Mouse (Mus musculus) testis, adult 2 months (tissue): ENCODE results near the gene Crabp2. TPM values are rescaled to one million over a fixed set of nuclear protein-coding genes. Genes with fewer than 3 reads are reported as not detected.

ENCODE experiments used
- H3K27ac ChIP-seq: fragments of 200-500 bp; 2 replicates; pipeline ENCODE4 v1.5.1; 2012; ENCODE audit warnings: low read depth, low read length; ENCODE audit not compliant: control insufficient read depth, insufficient read depth
- H3K27me3 ChIP-seq: fragments of 200-500 bp; 2 replicates; pipeline ENCODE4 v1.6.1; 2012; ENCODE audit warnings: mild to moderate bottlenecking, low read length, moderate library complexity; ENCODE audit not compliant: control insufficient read depth, insufficient read depth
- H3K36me3 ChIP-seq: fragments of 200-500 bp; 2 replicates; pipeline ENCODE4 v1.6.1; 2012; ENCODE audit warnings: mild to moderate bottlenecking, low read length; ENCODE audit not compliant: control insufficient read depth, insufficient read depth
- H3K4me1 ChIP-seq: fragments of 200-500 bp; 2 replicates; pipeline ENCODE4 v1.6.1; 2012; ENCODE audit warnings: low read length; ENCODE audit not compliant: control insufficient read depth, insufficient read depth
- H3K4me3 ChIP-seq: fragments of 200-500 bp; 2 replicates; pipeline ENCODE4 v1.5.1; 2012; ENCODE audit warnings: low read depth, mild to moderate bottlenecking, low read length, moderate library complexity, mixed read lengths; ENCODE audit not compliant: control insufficient read depth
- CTCF ChIP-seq: fragments of 200-500 bp; IDR thresholded peaks from 2 replicates; pipeline ENCODE4 v1.5.1; 2012; ENCODE audit warnings: low read depth, mild to moderate bottlenecking, inconsistent platforms, low read length, moderate library complexity; ENCODE audit not compliant: control insufficient read depth, insufficient read depth, insufficient replicate concordance
- POLR2A ChIP-seq: fragments of 200-500 bp; IDR thresholded peaks from 2 replicates; pipeline ENCODE4 v1.6.1; 2012; ENCODE audit warnings: low read depth, mild to moderate bottlenecking, inconsistent platforms, low read length, moderate library complexity; ENCODE audit not compliant: control insufficient read depth
- polyA plus RNA-seq: library from polyadenylated mRNA; depleted of rRNA; stranded (reverse); fragments of >200 nt; gene quantifications from 2 replicates; pipeline ENCODE4 v1.2.3, GENCODE M21; 2012

Gene Crabp2
- polyA plus RNA-seq, 1 experiment: 0.26 TPM

GRCm38 (mm10) chr3:87942471-87942870 is 6.0 kb upstream of the Crabp2 start:
- Histone ChIP-seq H3K4me3 (no peak overlapping the region), H3K27ac (no peak overlapping the region), H3K4me1 (peaks cover 10% of the 10 kb centered on the region), H3K36me3 (no peaks in the 10 kb centered on the region; the same call in none of the 2 replicates), H3K27me3 (no peaks in the 10 kb centered on the region)
- TF ChIP-seq POLR2A (no peak), CTCF (no peak)

- Histone ChIP-seq H3K36me3 (no peaks in the 10 kb centered on the region; the same call in none of the 2 replicates), H3K4me3 (no peak overlapping the region), H3K27ac (no peak overlapping the region), H3K27me3 (no peaks in the 10 kb centered on the region; the same call in 1 of the 2 replicates), H3K4me1 (peaks cover 16% of the 10 kb centered on the region)
- TF ChIP-seq CTCF (no peak), POLR2A (no peak)
Measured at GRCm38 (mm10) chr3:87943586-87943985, 4.9 kb upstream of the Crabp2 start.

- TF ChIP-seq CTCF: 0 out of 2 replicates have a peak, but pooled peaks have one; percentile 5
- TF ChIP-seq POLR2A: no peak
- Histone ChIP-seq H3K4me3 (no peak overlapping the region), H3K27ac (no peak overlapping the region), H3K36me3 (no peaks in the 10 kb centered on the region; the same call in 1 of the 2 replicates), H3K27me3 (no peaks in the 10 kb centered on the region; the same call in none of the 2 replicates), H3K4me1 (peaks cover 25% of the 10 kb centered on the region)
Measured at GRCm38 (mm10) chr3:87944838-87945600, 3.4 kb upstream of the Crabp2 start.

GRCm38 (mm10) chr3:87945781-87946540 is 2.5 kb upstream of the Crabp2 start:
- TF ChIP-seq POLR2A (no peak), CTCF (no peak)
- Histone ChIP-seq H3K4me1 (peaks cover 27% of the 10 kb centered on the region), H3K36me3 (no peaks in the 10 kb centered on the region; the same call in 1 of the 2 replicates), H3K4me3 (no peak overlapping the region), H3K27ac (no peak overlapping the region), H3K27me3 (no peaks in the 10 kb centered on the region; the same call in none of the 2 replicates)

- Histone ChIP-seq H3K27me3 (no peaks in the 10 kb centered on the region; the same call in none of the 2 replicates), H3K36me3 (no peaks in the 10 kb centered on the region; the same call in 1 of the 2 replicates), H3K4me1 (peaks cover 27% of the 10 kb centered on the region), H3K27ac (no peak overlapping the region), H3K4me3 (no peak overlapping the region)
- TF ChIP-seq POLR2A (no peak), CTCF (no peak)
Measured at GRCm38 (mm10) chr3:87946541-87946860, 2.0 kb upstream of the Crabp2 start.

GRCm38 (mm10) chr3:87947056-87947810 is 1.2 kb upstream of the Crabp2 start:
- no peaks in the 10 kb centered on the region for H3K36me3 ChIP-seq
- peak overlapping the region; percentile 6; the same call in 1 of the 2 replicates for H3K4me3 ChIP-seq
- no peaks in the 10 kb centered on the region; the same call in none of the 2 replicates for H3K27me3 ChIP-seq
- peaks cover 31% of the 10 kb centered on the region for H3K4me1 ChIP-seq
- TF ChIP-seq CTCF (no peak), POLR2A (no peak)
- no peak overlapping the region for H3K27ac ChIP-seq
